Mouse (Mus musculus) urinary bladder, postnatal 25 days (tissue): ENCODE data around the gene Myzap.

Experiments
- DNase-seq: peaks from one replicate; pipeline ENCODE4 v3.0.0; 2022; ENCODE audit warnings: low spot score

Gene Myzap

GRCm38 (mm10) chr9:71480305-71480704 lies 111.9 kb downstream of the Myzap start:
- DNase-seq, result no peak

- no peak for DNase-seq
Observed at GRCm38 (mm10) chr9:71479413-71479812, 112.7 kb downstream of the Myzap start.

- DNase-seq, result no peak
Observed at GRCm38 (mm10) chr9:71478596-71478995, 113.6 kb downstream of the Myzap start.

- no peak for DNase-seq
Observed at GRCm38 (mm10) chr9:71476601-71477000, 115.6 kb downstream of the Myzap start.

- DNase-seq, result no peak
Observed at GRCm38 (mm10) chr9:71475536-71475935, 116.6 kb downstream of the Myzap start.

GRCm38 (mm10) chr9:71467434-71467833 lies 124.7 kb downstream of the Myzap start:
- DNase-seq, result no peak

- DNase-seq, result no peak
Observed at GRCm38 (mm10) chr9:71466111-71466510, 126.0 kb downstream of the Myzap start.

GRCm38 (mm10) chr9:71463072-71463667 lies 129.0 kb downstream of the Myzap start:
- no peak for DNase-seq

GRCm38 (mm10) chr9:71456738-71457137 lies 135.4 kb downstream of the Myzap start:
- DNase-seq, result no peak
